Mouse (Mus musculus): Measurements from ENCODE around the gene Slc35f2.
A peak's percentile ranks its signal among the peaks of the same experiment; 100 is the strongest.

Gene Slc35f2

GRCm38 (mm10) chr9:53829081-53829865 lies 57.9 kb downstream of the Slc35f2 start:
- peak; percentile 58 for DNase-seq (ENCODE audit: low spot score)

- no peak for DNase-seq (ENCODE audit: low spot score)
Observed at GRCm38 (mm10) chr9:53829866-53830209, 58.5 kb downstream of the Slc35f2 start.

DNA sequence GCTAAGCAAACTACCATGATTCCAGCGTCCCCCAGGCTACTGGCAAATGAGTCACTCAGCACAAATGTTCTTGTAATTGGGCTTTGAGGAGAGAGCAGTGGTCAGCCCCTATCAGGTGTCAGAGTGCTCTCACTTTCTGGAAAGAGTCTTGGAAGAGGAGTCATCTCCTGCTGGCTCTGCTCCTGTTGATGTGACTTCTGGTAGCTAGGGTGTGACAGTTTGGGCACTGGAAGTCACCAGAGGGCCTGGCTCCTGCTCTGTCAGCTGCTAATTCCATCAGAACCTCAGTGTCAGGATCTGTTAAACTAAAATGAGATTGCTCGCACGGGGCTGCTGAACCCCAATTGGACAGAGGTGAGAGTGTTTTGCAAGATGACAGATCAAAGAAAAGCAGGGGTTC lies 63.7 kb downstream of the Slc35f2 start:
- DNase-seq (ENCODE audit: low spot score), result no peak

- DNase-seq (ENCODE audit: low spot score), result no peak
Observed at GRCm38 (mm10) chr9:53835976-53836375, 64.6 kb downstream of the Slc35f2 start.

DNA sequence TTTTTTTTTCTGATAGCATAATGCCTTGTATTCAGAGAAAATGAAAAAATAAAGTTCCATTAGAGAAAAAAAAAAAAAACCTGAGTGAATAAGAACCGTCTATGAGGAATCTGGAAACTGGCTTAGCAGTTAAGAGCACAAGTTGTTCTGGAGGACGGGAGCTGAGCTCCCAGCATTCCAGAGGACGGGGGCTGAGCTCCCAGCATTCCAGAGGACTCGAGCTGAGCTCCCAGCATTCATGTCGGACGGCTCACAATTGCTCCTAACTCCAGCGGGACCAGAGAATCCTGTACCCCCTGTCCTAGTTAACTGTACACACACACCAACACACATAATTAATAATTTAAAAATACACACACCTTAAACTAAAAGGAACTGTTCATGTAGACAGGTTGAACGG lies 67.5 kb downstream of the Slc35f2 start:
- DNase-seq (ENCODE audit: low spot score), result no peak

GRCm38 (mm10) chr9:53848548-53848947 lies 77.2 kb downstream of the Slc35f2 start:
- no peak for DNase-seq (ENCODE audit: low spot score)

GRCm38 (mm10) chr9:53849864-53850263 lies 78.5 kb downstream of the Slc35f2 start, which contains the start of gene Sln:
Gene Sln, plus strand, starts transcription at chr9:53850164.
- DNase-seq (ENCODE audit: low spot score), result no peak

DNA sequence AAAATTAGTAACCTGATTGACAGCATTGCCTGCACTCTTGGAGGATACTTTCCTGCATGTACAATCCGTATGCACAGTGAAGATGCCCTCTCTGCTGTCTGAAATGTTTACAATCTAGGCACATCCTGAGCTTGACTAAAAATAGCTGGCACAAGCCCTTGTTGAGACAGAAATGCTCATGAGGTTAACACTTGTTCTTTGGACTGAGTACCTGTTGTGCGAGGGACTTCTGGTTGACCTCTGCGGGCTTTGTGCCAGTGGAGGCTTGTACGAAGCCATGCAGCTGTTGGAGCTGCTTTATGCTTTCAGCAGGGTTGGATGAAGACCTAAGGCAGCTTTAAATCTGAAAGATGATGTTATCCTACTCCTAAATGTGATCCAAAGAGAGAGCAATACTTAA lies 80.8 kb downstream of the Slc35f2 start:
- no peak for DNase-seq (ENCODE audit: low spot score)

DNA sequence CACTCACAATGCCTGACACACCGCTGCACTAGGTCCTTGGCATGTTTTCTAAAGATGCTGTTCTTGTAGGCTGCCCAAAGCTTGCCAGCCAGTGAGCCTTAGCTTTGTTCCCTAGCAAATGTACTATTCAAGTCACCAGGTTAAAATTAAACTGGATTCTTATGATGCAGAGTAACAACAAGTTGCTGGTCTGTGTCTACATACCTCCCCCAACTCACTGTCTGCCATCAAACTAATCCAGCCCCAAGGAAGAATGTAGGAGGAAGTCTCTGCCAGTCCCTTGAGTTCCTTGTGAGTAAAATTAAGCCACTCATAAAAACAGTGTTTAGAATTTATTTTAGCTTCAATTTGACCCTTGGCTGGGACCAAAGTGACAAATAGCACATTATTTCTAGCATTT lies 82.3 kb downstream of the Slc35f2 start:
- DNase-seq (ENCODE audit: low spot score), result no peak

GRCm38 (mm10) chr9:53854525-53854924 lies 83.2 kb downstream of the Slc35f2 start:
- no peak for DNase-seq (ENCODE audit: low spot score)

DNA sequence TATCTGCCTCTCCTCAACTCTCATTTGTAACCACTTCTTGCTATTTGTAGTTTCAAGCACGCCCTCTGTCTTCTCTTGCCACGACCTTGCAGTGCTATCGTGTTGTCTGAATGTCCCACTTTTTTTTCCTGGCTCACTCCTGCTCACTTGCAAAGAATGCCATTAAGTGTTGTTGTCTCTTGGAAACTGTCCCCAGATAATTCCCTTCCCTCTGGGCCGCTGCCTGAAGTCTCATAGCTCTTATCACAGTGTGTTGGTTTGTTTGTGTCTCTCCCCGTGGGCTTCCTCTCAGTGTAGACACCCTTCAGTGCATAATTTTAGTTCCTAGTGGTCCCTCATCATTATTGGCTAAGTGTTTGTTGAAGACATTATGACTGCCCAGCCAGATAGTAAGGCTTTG lies 86.5 kb downstream of the Slc35f2 start:
- DNase-seq (ENCODE audit: low spot score), result no peak
